Mouse (Mus musculus) cerebellum, postnatal 14 days (tissue): ENCODE measurements around the gene Hmg20a.

Source experiments
- DNase-seq, 2 experiments: peaks; one replicate each; pipeline ENCODE4 v3.0.0; 2021; ENCODE audit warnings: mixed read lengths in 2 of 2

Gene Hmg20a

DNA sequence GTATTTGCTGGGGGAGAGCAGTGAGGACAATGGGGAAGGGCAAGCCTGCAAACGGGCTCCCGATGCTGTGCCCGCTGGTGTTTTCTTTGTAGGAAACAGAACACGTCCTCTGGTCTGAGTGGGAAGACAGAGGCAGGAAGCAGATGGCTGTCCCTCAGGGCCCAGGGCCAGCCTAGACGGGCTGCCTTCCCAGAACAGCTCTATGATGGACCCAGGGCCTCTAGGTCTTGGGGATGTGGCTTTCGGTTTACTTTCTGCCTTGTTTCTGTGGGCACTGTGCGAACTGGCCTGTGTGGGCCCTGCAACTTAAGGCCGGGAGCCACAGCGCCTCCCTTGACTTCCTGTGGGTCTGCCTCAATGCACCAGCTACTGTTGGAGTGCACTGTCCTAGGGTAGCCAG is 115.5 kb downstream of the Hmg20a start:
- DNase-seq, result no peak

DNA sequence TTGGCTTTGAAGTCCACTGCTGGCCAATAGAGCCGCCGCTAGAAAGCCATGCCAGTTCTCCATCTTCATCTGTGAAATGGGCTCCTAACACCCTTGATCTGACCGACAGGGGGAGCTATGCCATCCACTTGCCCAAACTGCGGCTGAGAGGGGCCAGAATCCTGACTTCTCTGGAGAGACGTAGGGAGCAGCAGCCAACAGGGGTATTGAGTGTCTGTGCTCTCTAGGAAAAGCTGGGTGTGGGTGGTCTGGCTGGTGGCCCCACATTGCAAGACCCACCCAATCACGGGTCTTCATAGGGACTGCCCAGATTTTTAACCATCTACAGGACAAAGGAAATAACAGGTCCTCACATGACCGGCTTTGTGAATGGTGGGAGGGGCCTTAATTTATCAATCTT is 116.3 kb downstream of the Hmg20a start:
- DNase-seq, result no peak

DNA sequence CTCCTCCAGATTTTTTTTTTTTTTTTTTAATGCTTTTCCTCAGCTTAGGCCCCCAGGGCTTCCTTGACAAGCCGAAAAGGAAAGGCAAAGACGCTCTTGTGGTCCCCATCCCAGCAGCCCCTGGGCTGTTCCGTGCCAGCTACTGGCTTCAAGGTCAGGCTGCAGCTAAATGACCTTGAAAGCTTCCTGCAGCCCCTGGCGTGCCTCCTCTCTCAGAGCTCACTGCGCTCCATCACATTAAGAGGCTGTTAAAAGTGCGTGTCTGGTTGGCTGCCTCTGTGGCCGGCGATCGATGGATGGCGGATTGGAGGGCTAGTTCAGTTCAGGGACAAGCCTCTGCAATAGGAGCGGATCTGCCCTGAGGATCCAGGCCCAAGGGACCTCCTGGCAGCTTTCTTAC is 117.0 kb downstream of the Hmg20a start:
- no peak for DNase-seq

DNA sequence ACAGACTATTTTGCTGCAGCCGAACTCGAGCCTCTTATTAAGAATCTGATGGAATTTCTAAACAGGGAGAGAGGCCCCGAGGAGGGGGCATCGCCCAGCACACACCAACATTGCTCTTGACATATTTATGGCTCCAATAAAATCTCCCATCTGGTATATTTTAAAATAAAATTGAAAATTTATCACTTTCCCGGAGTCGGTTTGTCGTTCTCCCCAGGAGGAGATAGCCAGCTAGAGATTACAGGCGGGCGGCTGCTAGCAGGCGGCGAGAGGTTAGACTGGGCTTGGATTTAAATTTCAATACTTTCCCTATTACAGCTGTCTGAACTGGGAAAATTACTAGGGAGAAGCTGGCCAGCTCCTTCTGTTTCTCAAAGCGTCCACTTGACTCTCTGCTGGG is 121.6 kb downstream of the Hmg20a start:
- DNase-seq, result no peak

DNA sequence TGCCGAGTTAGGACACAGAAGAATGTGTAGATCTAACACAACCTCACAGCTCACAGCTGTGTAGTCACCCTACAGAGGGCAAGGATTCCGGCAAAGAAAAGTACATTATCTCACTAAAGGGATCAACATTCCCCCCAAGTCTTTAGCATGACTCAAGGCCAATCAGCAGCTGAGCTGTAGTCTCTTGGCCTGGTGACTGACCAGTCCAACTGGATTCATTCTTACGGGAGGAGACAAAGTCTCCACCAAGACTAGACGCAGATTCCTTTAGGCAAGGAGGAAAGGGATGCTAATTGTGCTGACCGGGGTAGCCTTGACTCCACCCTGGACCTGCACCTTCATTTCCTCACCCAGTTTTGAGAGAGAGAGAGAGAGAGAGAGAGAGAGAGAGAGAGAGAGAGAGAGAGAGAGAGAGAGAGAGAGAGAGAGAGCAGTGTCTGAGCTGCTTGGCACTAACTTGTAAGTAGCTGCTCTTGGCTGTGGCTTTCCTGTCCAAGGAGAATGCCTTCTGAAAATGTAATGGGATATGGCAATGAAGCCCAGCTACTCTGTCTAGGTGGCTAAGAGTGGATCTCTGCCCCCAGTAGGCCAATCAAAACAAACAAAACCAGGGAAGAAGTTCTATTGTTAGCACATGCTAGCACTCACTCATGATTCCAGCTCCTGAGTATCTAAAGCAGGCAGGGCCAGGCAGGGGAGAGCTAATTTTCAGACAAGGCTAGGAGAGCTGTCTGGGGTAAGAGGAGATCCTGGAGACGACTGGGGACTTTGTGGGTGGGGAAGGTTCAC is 126.5 kb downstream of the Hmg20a start:
- no peak for DNase-seq
